Mouse (Mus musculus) layer of hippocampus, adult 2 months (tissue): Measurements from ENCODE around the gene Nufip1. TPM values are rescaled to one million over a fixed set of nuclear protein-coding genes. Genes with fewer than 3 reads are reported as not detected.

ENCODE experiments used
- DNase-seq, 2 experiments: peaks; one replicate each; pipeline ENCODE4 v3.0.0; 2022; ENCODE audit warnings: low spot score in 2 of 2
- H3K27ac ChIP-seq: fragments of 200-600 bp; 2 replicates; pipeline ENCODE4 v1.8.1; 2022
- H3K4me3 ChIP-seq: fragments of 200-600 bp; 2 replicates; pipeline ENCODE4 v1.8.1; 2022; ENCODE audit warnings: mild to moderate bottlenecking
- CTCF ChIP-seq: fragments of 200-600 bp; conservative IDR thresholded peaks from 2 replicates; pipeline ENCODE4 v1.8.1; 2022; ENCODE audit warnings: antibody characterized with exemption, mild to moderate bottlenecking, moderate library complexity
- total RNA-seq, 2 experiments: library from RNA; stranded (reverse); gene quantifications; 2 replicates each; pipeline ENCODE4 v1.2.3; 2021

Nufip1 gene
- total RNA-seq, 2 experiments from 2014 or later: 9.7 to 9.9 TPM

DNA sequence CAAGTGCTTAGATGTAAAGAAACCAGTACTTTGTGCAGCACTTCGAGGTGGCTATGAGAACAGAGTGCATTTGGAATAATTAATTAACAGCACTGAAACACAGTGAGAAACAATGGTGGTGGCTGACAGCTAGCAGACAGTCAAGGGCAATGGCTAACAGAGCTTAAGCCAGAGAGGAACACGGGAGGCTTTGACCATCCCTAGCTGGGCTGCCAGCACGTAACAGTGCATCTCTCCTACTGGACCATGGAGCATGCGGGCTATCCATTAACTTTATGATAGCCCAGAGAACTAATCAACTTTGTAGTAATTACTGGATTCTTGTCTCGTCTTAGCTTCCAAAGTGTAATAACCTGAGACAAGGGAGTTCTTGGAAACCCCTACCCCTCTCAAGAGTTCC is 12.9 kb upstream of the Nufip1 start:
- no peak overlapping the region for H3K27ac ChIP-seq
- DNase-seq: no peak
- no peak overlapping the region for H3K4me3 ChIP-seq
- TF ChIP-seq CTCF: no peak

DNA sequence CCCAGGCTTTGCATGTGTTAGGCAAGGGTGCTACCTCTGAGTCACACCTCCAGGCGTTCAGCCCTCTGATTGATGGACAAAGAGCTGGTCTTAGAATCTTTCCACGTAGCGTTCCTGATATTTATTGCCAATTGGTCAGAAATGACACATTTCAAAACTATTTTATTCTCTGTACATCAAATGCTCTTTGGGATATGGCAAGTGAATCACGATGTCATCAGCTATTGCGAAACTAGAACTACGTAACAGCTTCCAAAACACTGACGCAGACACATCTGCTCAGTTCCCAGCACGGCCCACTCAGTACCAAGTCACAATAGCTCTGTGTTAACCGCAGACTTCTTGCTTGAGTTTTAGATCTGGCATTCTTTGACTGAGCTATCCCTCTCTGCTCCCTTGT is 11.1 kb upstream of the Nufip1 start:
- Histone ChIP-seq H3K27ac (no peak overlapping the region), H3K4me3 (no peak overlapping the region)
- no peak for DNase-seq
- no peak for TF ChIP-seq CTCF

DNA sequence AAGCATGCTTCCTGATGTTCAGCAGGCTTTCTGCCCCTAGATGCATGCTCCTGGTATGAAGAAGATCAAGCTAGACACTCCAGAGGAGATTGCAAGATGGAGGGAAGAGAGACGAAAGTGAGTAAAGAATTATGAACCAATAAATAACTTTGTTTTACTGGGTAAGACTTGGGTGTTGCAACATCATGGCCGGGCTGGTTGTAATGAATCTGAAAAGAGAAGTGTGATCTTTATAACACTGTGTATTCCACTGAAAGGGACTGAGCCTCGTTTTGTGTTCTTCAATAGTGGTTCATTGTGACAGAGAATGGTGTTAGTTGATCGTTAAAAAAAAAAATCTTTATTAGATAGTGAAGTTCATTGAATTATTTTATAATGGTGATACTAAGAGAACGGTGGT is 5.1 kb downstream of the Nufip1 start:
- no peak for TF ChIP-seq CTCF
- DNase-seq: no peak
- no peak overlapping the region for H3K4me3 ChIP-seq
- H3K27ac ChIP-seq: no peak overlapping the region

GRCm38 (mm10) chr14:76118963-76119362 is 8.3 kb downstream of the Nufip1 start:
- DNase-seq: no peak
- peak; percentile 51 for TF ChIP-seq CTCF
- H3K27ac ChIP-seq: no peak overlapping the region
- no peak overlapping the region for H3K4me3 ChIP-seq

DNA sequence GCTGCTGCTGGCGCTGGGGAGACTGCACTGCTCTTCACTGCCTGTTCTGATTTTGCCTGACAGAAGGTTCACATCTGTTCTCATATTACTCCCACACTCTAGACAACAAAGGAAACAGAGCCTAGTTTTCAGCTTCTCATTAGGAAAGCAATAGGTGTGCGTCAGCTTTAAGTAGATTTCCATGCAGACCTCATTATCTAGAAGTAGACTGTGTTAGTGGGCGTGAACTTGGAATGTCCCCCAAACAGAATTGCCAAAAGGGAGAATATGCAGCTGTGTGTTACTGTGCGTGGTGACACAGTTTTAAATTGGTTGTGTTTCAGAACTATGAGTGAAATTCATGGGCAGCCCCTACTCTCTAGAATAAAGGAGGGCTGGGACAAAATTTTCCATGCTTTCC is 9.8 kb downstream of the Nufip1 start:
- no peak overlapping the region for H3K4me3 ChIP-seq
- TF ChIP-seq CTCF: no peak
- DNase-seq: peak; percentile 59 to 71
- H3K27ac ChIP-seq: peak overlapping the region; percentile 53; the same call in 1 of the 2 replicates

DNA sequence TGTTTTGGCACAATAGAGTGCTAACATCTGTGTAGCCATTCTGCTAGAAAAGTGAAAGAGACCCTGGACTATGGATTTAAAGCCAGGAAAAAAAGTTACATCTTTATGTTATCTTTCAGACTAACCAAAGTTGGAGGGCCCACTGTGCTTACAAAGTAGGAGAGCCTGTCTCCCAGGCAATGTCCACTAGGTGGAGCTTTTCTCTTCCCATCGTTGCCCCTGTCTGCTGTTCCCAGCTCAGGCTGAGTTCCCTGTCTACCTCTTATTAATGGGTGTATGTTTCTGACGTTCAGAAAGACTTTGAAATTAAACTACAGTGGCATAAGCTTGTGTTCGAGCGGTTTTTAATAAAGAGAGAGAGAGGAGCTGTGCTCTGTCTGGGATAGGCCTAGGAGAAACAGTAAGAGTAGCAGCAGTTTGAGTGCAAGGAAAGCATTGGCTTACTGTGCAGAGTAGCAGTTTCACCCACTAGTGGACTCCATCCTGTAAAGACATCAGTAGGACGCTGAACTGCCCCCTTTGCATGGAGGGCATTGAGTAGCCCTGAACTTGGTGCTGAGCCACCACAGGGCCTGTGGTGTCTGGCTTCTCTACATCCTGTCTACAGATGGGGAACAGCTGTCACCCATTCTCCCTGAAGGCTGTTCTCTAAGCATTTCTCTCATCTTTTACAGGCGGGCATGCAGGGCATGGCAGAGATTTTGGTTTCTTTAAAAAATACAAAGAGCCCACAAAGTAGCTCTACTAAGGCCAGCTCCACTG is 11.4 kb downstream of the Nufip1 start:
- DNase-seq: peak; percentile 26 to 57
- H3K27ac ChIP-seq: no peak overlapping the region
- no peak overlapping the region for H3K4me3 ChIP-seq
- peak; percentile 96 for TF ChIP-seq CTCF

GRCm38 (mm10) chr14:76122663-76123058 is 12.0 kb downstream of the Nufip1 start:
- H3K4me3 ChIP-seq: no peak overlapping the region
- DNase-seq: no peak
- no peak overlapping the region for H3K27ac ChIP-seq
- TF ChIP-seq CTCF: no peak

- no peak overlapping the region for H3K27ac ChIP-seq
- DNase-seq: no peak
- no peak for TF ChIP-seq CTCF
- H3K4me3 ChIP-seq: no peak overlapping the region
Measured at GRCm38 (mm10) chr14:76127311-76127710, 16.6 kb downstream of the Nufip1 start.

DNA sequence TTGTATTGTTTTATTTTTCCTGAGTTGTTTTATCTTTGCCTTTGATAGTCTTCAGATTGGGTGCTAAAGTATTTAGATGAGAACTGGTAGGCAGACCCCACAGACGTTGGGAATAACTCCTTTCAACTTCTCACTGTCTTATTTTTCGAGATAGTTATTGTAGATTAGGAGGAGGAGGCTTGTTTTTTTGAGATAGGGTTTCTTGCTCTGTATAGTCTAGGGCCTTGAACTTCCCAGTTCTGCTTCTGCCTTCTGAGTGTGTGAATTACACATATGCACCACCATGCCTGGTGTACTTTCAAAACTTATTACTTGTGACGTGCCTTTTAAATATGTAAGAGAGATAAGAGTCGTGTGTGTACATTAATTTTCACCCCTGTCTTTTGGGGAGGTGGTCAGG is 17.5 kb downstream of the Nufip1 start:
- Histone ChIP-seq H3K27ac (no peak overlapping the region), H3K4me3 (no peak overlapping the region)
- no peak for DNase-seq
- TF ChIP-seq CTCF: no peak

DNA sequence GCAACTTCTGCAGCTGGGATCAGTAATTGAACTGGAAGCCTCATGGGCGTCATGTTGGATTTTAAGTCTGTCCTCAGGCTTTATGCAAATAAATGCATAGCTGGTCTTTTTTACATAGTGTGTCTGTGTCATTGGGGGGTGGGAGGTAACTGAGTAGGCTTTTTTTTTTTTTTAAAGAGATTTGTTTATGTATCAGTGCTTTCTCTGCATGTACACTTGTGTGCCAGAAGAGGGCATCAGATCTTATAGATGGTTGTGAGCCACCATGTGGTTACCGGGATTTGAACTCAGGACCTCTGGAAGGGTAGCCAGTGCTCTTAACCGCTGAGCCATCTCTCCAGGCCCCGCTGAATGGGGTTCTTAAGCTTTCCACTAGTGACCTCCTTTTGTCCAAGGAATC is 24.3 kb downstream of the Nufip1 start:
- peak; percentile 52 for TF ChIP-seq CTCF
- H3K4me3 ChIP-seq: no peak overlapping the region
- H3K27ac ChIP-seq: no peak overlapping the region
- no peak for DNase-seq

- no peak for DNase-seq
- Histone ChIP-seq H3K4me3 (no peak overlapping the region), H3K27ac (no peak overlapping the region)
- TF ChIP-seq CTCF: no peak
Measured at GRCm38 (mm10) chr14:76145248-76145647, 34.6 kb downstream of the Nufip1 start.

DNA sequence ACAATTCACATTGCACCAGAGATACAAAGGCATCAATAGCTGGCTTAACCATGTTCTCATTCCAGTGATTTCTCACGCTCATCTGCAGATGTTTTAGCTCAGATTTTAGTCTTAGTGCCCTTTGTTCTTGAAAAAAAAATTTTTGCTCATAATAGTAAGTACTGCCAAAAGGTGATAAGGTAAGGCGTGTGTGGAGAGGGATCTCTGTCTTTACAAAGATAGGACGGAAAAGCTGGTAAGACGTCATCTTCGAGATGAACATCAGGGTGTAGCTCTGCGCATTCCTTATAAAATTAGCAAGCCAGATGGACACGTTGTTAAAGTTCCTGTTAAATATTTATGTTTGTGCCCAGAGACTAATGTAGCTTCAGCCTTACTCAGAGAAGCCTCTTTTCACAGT is 35.2 kb downstream of the Nufip1 start:
- Histone ChIP-seq H3K27ac (no peak overlapping the region), H3K4me3 (no peak overlapping the region)
- DNase-seq: no peak
- TF ChIP-seq CTCF: no peak

DNA sequence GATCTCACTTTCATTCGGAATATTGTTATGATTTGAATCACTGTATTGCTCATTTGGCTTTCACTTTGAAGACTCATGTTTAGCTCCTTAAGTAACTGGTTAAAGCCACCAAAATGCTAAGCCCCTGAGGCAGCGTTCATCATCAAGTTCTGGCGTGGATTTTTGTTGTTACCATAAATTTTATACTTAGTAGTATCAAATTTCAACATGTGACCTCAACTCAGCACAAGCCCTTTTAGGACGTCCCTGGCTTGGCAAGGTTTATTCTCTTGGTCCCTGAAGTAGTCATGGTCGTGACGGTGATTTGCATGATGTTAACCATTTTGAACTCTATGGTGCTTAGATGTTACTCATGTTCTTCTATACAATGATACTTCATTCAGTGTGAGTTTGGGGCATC is 36.4 kb downstream of the Nufip1 start:
- no peak overlapping the region for H3K27ac ChIP-seq
- TF ChIP-seq CTCF: no peak

DNA sequence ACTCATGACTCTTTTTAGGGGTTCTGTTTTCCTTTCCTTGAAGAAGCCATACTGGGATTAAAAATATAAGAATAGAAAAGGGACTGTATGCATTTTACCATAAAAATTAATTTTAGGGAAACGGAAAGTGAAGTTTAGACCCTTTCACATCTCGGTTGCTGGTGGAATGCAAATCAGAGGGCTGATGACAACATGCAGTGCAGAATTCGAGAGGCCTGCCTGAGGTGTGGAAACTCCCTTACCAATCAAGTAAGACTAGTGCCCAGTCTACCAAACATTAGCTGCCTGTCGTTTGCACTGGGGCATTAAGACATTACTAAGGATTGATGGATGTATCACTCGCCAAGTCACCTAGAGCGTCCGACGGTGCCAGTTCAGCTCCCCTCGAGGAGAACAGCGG is 37.6 kb downstream of the Nufip1 start:
- H3K4me3 ChIP-seq: no peak overlapping the region
- TF ChIP-seq CTCF: no peak
- no peak for DNase-seq
- no peak overlapping the region for H3K27ac ChIP-seq

More for the DNA sequence above, 36.4 kb downstream of the Nufip1 start:
- H3K4me3 ChIP-seq: no peak overlapping the region
- no peak for DNase-seq
